Mouse (Mus musculus): ENCODE measurements around the gene Zfp827. TPM values are rescaled to one million over a fixed set of nuclear protein-coding genes. Genes with fewer than 3 reads are reported as not detected.

Zfp827 gene
- polyA plus RNA-seq, 1 experiment: not detected

DNA sequence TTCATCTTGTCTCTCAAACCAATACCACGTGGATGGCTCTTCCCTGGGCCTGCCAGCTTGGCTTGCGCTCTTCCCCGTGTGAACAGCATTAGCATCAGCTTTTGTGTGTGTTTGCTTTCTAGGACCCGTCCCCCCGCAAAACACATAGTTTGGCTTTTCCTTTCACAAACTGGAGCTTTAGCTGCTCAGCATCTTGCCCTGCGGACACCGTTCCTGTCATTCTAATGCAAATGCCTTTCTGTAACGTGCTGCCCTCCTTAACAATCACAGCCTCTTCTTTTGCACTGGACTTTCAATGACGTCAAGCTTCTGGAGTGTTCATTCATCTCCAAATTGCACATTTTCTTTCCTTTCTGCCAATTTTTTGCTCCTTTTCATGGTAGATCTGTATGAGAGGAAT lies 196.1 kb downstream of the Zfp827 start:
- no peak overlapping the region for H3K27ac ChIP-seq (ENCODE audit: insufficient read depth, low read depth, low read length)
- H3K4me1 ChIP-seq (ENCODE audit: control insufficient read depth, insufficient read depth, low read length): peaks cover 2% of the 10 kb centered on the region; the same call in 1 of the 2 replicates
- WGBS: 72% methylated on average over 9 of the region's 9 CpGs
- H3K4me3 ChIP-seq (ENCODE audit: insufficient read depth, low read depth, low read length): no peak overlapping the region
- TF ChIP-seq POLR2A (IDR thresholded peaks at IDR 0.05; ENCODE audit: insufficient read depth, low read depth, low read length): no peak
- TF ChIP-seq CTCF (IDR thresholded peaks at IDR 0.05; ENCODE audit: insufficient read depth, low read depth, low read length): no peak

DNA sequence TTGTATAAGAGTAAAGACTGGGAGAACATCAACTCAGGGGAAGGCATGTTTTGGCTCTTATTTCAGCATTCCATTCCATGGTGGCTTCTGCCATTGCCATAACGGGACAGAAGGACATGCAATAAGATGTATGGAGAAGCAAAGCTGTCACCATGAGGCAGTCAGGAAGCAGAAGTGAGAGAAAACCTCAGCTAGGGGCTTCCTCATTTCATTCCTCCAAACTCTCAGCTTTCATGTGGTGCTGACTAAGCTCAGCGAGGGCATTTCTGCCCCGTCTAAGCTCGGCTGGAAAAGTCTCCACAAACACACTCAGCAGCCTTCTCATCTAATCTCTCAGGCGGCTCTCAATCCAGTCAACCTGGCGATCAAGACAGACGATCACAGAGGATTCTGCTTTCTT lies 197.3 kb downstream of the Zfp827 start:
- Histone ChIP-seq H3K4me1 (ENCODE audit: control insufficient read depth, insufficient read depth, low read length) (peaks cover 2% of the 10 kb centered on the region; the same call in 1 of the 2 replicates), H3K27ac (ENCODE audit: insufficient read depth, low read depth, low read length) (no peak overlapping the region), H3K4me3 (ENCODE audit: insufficient read depth, low read depth, low read length) (no peak overlapping the region)
- TF ChIP-seq POLR2A (IDR thresholded peaks at IDR 0.05; ENCODE audit: insufficient read depth, low read depth, low read length) (no peak), CTCF (IDR thresholded peaks at IDR 0.05; ENCODE audit: insufficient read depth, low read depth, low read length) (no peak)
- 89% methylated on average over 7 of the region's 7 CpGs for WGBS

DNA sequence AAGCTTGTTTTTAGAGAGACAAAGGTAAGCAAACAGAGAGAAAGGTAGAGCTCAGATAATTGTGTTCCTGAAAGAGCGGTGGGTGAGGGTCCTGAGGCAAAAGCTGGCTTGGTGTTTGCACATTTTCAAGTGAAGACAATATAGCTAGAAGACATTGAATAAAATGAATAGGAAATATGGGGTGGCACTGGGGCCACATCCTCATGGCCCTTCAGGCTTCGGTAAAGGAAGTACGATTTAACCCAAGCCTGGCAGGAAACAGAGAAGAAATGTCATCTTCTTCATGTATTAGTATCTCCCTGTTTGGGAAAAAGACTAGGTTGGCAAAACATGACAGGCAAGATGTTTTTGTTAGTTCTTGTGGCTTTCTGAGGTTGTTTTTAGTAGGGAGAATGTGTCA lies 197.8 kb downstream of the Zfp827 start:
- WGBS: 97% methylated on average over 3 of the region's 3 CpGs
- H3K4me1 ChIP-seq (ENCODE audit: control insufficient read depth, insufficient read depth, low read length): peaks cover 2% of the 10 kb centered on the region; the same call in 1 of the 2 replicates
- no peak overlapping the region for H3K4me3 ChIP-seq (ENCODE audit: insufficient read depth, low read depth, low read length)
- TF ChIP-seq CTCF (IDR thresholded peaks at IDR 0.05; ENCODE audit: insufficient read depth, low read depth, low read length) (no peak), POLR2A (IDR thresholded peaks at IDR 0.05; ENCODE audit: insufficient read depth, low read depth, low read length) (no peak)
- H3K27ac ChIP-seq (ENCODE audit: insufficient read depth, low read depth, low read length): no peak overlapping the region

DNA sequence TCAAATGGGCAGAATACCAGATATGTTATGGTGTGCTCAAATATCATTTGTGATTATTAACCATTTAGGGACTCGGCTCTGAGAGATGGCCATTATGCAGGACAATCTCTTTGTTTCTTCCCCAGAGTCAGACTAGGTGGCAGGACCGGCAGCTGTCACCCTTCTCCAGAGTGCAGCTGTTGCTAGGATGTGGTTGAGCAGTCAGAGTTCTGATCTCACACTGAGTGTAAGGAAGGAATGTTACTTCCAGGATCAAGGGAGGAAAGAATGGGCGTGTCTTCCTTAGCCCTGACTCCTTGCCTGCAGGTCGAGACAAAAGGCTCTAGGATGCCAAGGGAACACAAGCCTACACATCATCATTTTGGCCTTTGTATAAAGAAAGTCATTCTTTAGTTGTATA lies 199.0 kb downstream of the Zfp827 start:
- TF ChIP-seq CTCF (IDR thresholded peaks at IDR 0.05; ENCODE audit: insufficient read depth, low read depth, low read length): no peak
- no peak for TF ChIP-seq POLR2A (IDR thresholded peaks at IDR 0.05; ENCODE audit: insufficient read depth, low read depth, low read length)
- no peaks in the 10 kb centered on the region; the same call in 1 of the 2 replicates for H3K4me1 ChIP-seq (ENCODE audit: control insufficient read depth, insufficient read depth, low read length)
- WGBS: 81% methylated on average over 4 of the region's 4 CpGs
- no peak overlapping the region for H3K27ac ChIP-seq (ENCODE audit: insufficient read depth, low read depth, low read length)
- no peak overlapping the region for H3K4me3 ChIP-seq (ENCODE audit: insufficient read depth, low read depth, low read length)

DNA sequence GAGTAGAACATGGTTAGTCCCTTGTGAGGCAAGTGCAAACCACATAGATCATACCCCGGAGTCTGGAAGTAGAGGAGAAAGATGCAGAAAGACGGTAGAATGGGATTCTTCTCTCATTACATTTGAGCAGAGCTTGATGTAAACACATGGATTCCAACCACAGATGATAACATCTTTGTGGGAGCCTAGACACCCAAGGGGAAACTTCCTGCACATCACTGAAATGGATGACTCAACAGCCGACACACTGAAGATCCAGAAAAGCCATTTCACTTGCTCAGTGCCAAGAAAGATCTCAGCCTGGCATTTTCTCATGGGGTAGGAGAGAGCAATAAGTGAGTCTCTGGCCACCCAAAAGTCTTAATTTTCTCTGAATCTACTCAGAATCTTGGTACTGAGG lies 199.7 kb downstream of the Zfp827 start:
- Histone ChIP-seq H3K4me1 (ENCODE audit: control insufficient read depth, insufficient read depth, low read length) (no peaks in the 10 kb centered on the region), H3K27ac (ENCODE audit: insufficient read depth, low read depth, low read length) (no peak overlapping the region), H3K4me3 (ENCODE audit: insufficient read depth, low read depth, low read length) (no peak overlapping the region)
- 85% methylated on average over 3 of the region's 3 CpGs for WGBS
- TF ChIP-seq CTCF (IDR thresholded peaks at IDR 0.05; ENCODE audit: insufficient read depth, low read depth, low read length): no peak
- no peak for TF ChIP-seq POLR2A (IDR thresholded peaks at IDR 0.05; ENCODE audit: insufficient read depth, low read depth, low read length)

DNA sequence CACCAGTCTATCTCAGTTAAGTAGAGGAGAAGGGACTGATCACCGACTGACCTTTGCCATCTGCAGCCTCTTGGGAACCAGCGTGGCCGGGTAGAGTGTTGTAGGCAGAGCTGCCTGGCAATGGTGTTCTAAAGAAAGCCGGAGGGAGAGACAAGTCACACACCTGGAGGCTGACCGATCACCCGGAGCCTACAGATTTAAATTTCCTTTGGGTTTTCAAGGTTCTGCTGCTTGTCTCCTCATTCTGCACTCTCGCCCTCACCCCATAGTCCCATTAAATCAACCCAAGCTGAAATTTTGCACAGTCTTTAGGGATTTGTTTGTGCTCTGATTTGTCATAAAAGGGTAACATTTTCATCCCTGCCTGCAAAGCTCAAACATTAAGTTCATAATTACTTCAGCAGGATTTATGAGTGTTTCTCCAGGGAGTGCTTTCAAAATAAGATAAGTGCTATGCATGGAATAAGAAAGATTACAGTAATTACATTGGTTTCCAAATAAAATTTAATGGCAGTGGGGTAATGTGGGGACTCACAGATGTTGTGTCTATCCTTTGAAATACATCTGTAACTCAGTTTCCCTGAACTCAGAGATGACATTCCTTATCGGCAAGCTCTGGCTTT lies 201.1 kb downstream of the Zfp827 start:
- 90% methylated on average over 8 of the region's 8 CpGs for WGBS
- Histone ChIP-seq H3K4me3 (ENCODE audit: insufficient read depth, low read depth, low read length) (no peak overlapping the region), H3K4me1 (ENCODE audit: control insufficient read depth, insufficient read depth, low read length) (no peaks in the 10 kb centered on the region), H3K27ac (ENCODE audit: insufficient read depth, low read depth, low read length) (no peak overlapping the region)
- TF ChIP-seq POLR2A (IDR thresholded peaks at IDR 0.05; ENCODE audit: insufficient read depth, low read depth, low read length) (no peak), CTCF (IDR thresholded peaks at IDR 0.05; ENCODE audit: insufficient read depth, low read depth, low read length) (no peak)

DNA sequence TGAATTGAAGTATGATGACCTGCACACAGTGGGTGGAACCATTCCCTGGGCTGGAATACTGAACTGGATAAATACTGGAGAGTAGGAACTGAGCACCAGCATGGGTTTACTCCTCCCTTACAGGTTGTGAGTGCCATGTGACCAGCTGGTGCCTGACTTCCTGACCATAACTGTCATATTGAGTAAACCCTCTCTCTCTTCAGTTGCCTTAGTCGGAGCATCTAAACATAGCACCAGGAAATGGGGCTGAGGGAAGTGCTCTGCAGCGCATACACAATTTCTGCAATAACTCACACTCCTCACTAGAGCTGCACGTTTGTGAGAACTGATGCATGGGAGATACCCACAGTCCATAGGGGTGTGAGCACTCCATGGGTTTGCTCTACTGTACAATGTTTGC lies 211.1 kb downstream of the Zfp827 start:
- no peak for TF ChIP-seq CTCF (IDR thresholded peaks at IDR 0.05; ENCODE audit: insufficient read depth, low read depth, low read length)
- TF ChIP-seq POLR2A (IDR thresholded peaks at IDR 0.05; ENCODE audit: insufficient read depth, low read depth, low read length): no peak
- H3K27ac ChIP-seq (ENCODE audit: insufficient read depth, low read depth, low read length): no peak overlapping the region
- no peak overlapping the region for H3K4me3 ChIP-seq (ENCODE audit: insufficient read depth, low read depth, low read length)
- WGBS: 86% methylated on average over 3 of the region's 3 CpGs
- H3K4me1 ChIP-seq (ENCODE audit: control insufficient read depth, insufficient read depth, low read length): no peaks in the 10 kb centered on the region

DNA sequence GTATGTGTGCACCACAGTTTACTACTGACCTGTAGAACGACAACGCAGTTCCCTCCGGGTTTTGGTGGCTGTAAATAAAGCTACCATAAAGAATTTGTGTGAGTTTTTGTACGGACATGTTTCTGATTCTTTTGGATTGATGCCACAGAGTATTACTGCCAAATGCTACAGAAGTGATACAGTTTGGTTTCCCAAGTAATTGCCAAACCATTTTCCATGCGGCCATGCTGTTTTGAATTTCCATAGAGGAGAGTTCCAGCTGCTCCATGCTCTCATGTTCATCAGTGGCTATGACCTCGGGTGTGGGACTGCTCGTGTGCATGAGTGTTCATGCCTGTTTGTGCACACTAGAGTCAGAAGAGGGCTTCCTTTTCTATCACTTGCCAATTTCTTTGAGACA lies 211.8 kb downstream of the Zfp827 start:
- Histone ChIP-seq H3K4me3 (ENCODE audit: insufficient read depth, low read depth, low read length) (no peak overlapping the region), H3K27ac (ENCODE audit: insufficient read depth, low read depth, low read length) (no peak overlapping the region), H3K4me1 (ENCODE audit: control insufficient read depth, insufficient read depth, low read length) (no peaks in the 10 kb centered on the region)
- no peak for TF ChIP-seq POLR2A (IDR thresholded peaks at IDR 0.05; ENCODE audit: insufficient read depth, low read depth, low read length)
- TF ChIP-seq CTCF (IDR thresholded peaks at IDR 0.05; ENCODE audit: insufficient read depth, low read depth, low read length): no peak
- 80% methylated on average over 7 of the region's 7 CpGs for WGBS

Other genes with a start within 250 kb of the Zfp827 start
- gene Lsm6, start 207.3 kb upstream of the Zfp827 start, polyA plus RNA-seq (2012; ENCODE audit: insufficient read depth, insufficient read length, low replicate concordance, missing spikeins): not detected in 2 replicates
- not detected in 2 replicates for gene 1700011L22Rik, start 220.1 kb downstream of the Zfp827 start, polyA plus RNA-seq (2012; ENCODE audit: insufficient read depth, insufficient read length, low replicate concordance, missing spikeins)